Mouse (Mus musculus): Measurements from ENCODE around the gene Rasal1.

Gene Rasal1

GRCm38 (mm10) chr5:120621846-120622197 lies 26.8 kb upstream of the Rasal1 start:
- DNase-seq (ENCODE audit: low spot score), result no peak

- DNase-seq (ENCODE audit: low spot score), result no peak
Observed at GRCm38 (mm10) chr5:120622198-120622851, 26.3 kb upstream of the Rasal1 start.

- no peak for DNase-seq (ENCODE audit: low spot score)
Observed at GRCm38 (mm10) chr5:120624427-120624826, 24.2 kb upstream of the Rasal1 start.

GRCm38 (mm10) chr5:120626399-120626798 lies 22.2 kb upstream of the Rasal1 start:
- peak; percentile 84 for DNase-seq (ENCODE audit: low spot score)

- DNase-seq (ENCODE audit: low spot score), result no peak
Observed at GRCm38 (mm10) chr5:120627515-120628300, 20.9 kb upstream of the Rasal1 start.

GRCm38 (mm10) chr5:120628624-120629023 lies 20.0 kb upstream of the Rasal1 start:
- peak; percentile 74 for DNase-seq (ENCODE audit: low spot score)

- DNase-seq (ENCODE audit: low spot score), result no peak
Observed at GRCm38 (mm10) chr5:120631128-120631527, 17.5 kb upstream of the Rasal1 start.

- no peak for DNase-seq (ENCODE audit: low spot score)
Observed at GRCm38 (mm10) chr5:120631892-120632291, 16.7 kb upstream of the Rasal1 start.

GRCm38 (mm10) chr5:120634131-120634530 lies 14.5 kb upstream of the Rasal1 start, which contains the start of gene Cfap73:
Cfap73 (minus strand) TSS chr5:120634235.
- no peak for DNase-seq (ENCODE audit: low spot score)

GRCm38 (mm10) chr5:120634860-120635259 lies 13.8 kb upstream of the Rasal1 start:
- no peak for DNase-seq (ENCODE audit: low spot score)

GRCm38 (mm10) chr5:120635633-120636032 lies 13.0 kb upstream of the Rasal1 start:
- no peak for DNase-seq (ENCODE audit: low spot score)

- no peak for DNase-seq (ENCODE audit: low spot score)
Observed at GRCm38 (mm10) chr5:120640094-120640493, 8.5 kb upstream of the Rasal1 start.

- peak; percentile 84 for DNase-seq (ENCODE audit: low spot score)
Observed at GRCm38 (mm10) chr5:120643365-120644085, 5.1 kb upstream of the Rasal1 start.

GRCm38 (mm10) chr5:120644227-120644626 lies 4.4 kb upstream of the Rasal1 start:
- no peak for DNase-seq (ENCODE audit: low spot score)

GRCm38 (mm10) chr5:120645851-120646250 lies 2.8 kb upstream of the Rasal1 start:
- DNase-seq (ENCODE audit: low spot score), result peak; percentile 59

GRCm38 (mm10) chr5:120647361-120647760 lies 1.3 kb upstream of the Rasal1 start:
- DNase-seq (ENCODE audit: low spot score), result no peak

- no peak for DNase-seq (ENCODE audit: low spot score)
Observed at GRCm38 (mm10) chr5:120647814-120648491, 659 bp upstream of the Rasal1 start.

- DNase-seq (ENCODE audit: low spot score), result peak; percentile 67
Observed at GRCm38 (mm10) chr5:120649374-120649933, 842 bp downstream of the Rasal1 start.

GRCm38 (mm10) chr5:120649938-120650337 lies 1.3 kb downstream of the Rasal1 start:
- no peak for DNase-seq (ENCODE audit: low spot score)

GRCm38 (mm10) chr5:120651230-120651629 lies 2.6 kb downstream of the Rasal1 start:
- DNase-seq (ENCODE audit: low spot score), result no peak

GRCm38 (mm10) chr5:120652915-120653701 lies 4.5 kb downstream of the Rasal1 start:
- DNase-seq (ENCODE audit: low spot score), result no peak
